Mouse (Mus musculus) spleen, postnatal 36 days (tissue): ENCODE results near the gene Hoxd4.
A peak's percentile ranks its signal among the peaks of the same experiment; 100 is the strongest.

Experiments used
- DNase-seq, 2 experiments: peaks; one replicate each; pipeline ENCODE4 v3.0.0; 2022; ENCODE audit warnings: low spot score in 2 of 2, mixed read lengths in 1 of 2

Gene Hoxd4

GRCm38 (mm10) chr2:74711721-74712621 lies at the start of gene Hoxd4, which contains the start of gene Hoxd3:
TSS of gene Hoxd4 (plus strand) at chr2:74711929.
TSS of gene Hoxd3 (plus strand) at chr2:74711927.
- DNase-seq: no peak

- no peak for DNase-seq
Measured at GRCm38 (mm10) chr2:74663291-74663925, 48.3 kb upstream of the Hoxd4 start.

- no peak for DNase-seq
Measured at GRCm38 (mm10) chr2:74666411-74666810, 45.3 kb upstream of the Hoxd4 start.

GRCm38 (mm10) chr2:74667191-74667841 lies 44.4 kb upstream of the Hoxd4 start:
- DNase-seq: no peak

DNA sequence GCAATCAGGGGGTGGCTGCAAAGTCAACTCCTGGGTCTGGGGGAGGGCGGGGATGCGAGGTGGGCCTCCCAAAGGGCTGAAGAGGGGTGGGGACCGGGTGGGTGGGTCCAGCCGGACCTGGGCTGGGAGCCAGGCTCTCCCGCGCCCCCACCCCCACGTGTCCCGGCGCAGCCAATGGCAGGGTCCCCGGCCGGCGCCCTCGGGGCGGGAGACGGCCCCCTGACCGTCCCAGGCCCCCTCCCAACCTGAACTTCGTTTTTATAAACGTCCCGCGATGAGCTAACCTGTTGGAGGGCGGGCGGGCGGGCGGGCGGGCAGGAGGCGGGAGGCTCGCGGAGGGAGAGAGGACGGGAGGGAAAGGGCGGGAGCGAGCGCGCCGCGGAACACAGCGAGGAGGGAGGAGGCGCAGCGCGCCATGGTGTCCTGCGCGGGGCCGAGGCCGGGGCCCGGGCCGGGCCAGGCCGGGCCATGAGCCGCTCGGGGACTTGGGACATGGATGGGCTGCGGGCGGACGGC lies 43.8 kb upstream of the Hoxd4 start, which contains the start of gene Hoxd13:
TSS of gene Hoxd13 (plus strand) at position 469 of the 516 bp plus-strand sequence.
- DNase-seq: no peak

- DNase-seq: no peak
Measured at GRCm38 (mm10) chr2:74668370-74669229, 43.1 kb upstream of the Hoxd4 start.

DNA sequence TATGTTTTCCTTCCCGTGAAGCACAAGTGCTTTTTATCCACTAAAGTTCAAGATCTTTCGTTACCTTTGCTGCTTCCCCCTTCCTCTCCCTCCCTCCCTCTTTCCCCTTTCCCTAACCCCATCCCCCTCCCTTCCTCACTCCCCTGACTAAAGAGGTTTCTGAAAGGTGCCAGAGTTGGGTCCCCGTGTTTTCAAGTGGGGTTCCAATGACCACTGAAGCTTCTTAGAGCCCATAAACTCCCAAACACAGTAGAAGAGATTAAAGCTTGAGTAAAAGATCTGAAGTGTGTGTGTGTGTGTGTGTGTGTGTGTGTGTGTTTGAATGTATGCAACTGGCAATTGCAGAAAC lies 42.5 kb upstream of the Hoxd4 start:
- DNase-seq: no peak

GRCm38 (mm10) chr2:74669650-74670235 lies 42.0 kb upstream of the Hoxd4 start:
- DNase-seq: no peak

DNA sequence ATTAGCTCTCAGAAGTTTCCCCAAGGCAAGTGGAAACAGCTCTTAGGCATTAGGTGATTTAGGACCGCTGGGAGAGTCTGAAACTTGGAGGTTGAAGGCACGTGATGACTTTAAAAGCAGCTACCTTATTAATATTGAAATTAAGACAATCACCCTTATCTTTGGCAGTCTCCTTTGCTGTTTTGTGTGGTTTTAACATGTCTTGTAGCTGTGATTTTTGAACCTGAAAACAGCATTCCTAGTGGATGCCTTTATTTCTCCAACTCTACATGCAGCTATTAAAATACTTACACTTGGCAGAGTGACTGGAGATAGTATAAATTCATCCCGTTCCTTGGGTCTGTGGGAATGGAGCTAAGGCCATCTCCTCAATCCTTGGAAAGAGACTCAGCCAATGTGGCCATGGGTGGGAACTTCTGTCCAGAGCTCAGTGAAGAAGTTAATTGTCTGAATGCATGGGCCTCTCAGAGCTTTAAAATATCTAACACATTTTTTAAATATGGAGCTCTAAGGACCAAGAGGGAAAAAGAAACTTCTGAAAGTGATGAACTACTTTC lies 41.0 kb upstream of the Hoxd4 start:
- DNase-seq: no peak

DNA sequence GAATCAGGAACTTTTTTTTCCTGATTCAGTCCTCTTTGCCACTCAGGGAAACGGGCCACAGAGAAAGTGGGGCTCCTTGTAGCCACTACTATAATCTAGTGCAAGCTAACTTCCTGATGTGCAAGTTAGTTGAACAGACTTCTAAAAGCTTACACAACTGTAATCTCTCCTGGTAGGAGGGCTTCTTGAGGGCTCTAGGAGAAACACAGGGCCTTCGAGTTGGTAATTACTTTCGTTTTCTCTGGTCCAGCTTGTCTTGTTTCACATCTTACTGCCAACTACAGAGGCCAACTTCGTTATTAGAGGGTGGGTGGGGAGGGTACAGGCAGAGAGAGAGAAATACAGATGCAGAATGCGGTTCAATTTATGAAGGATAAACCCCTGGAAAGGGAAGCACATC lies 39.9 kb upstream of the Hoxd4 start:
- no peak for DNase-seq

DNA sequence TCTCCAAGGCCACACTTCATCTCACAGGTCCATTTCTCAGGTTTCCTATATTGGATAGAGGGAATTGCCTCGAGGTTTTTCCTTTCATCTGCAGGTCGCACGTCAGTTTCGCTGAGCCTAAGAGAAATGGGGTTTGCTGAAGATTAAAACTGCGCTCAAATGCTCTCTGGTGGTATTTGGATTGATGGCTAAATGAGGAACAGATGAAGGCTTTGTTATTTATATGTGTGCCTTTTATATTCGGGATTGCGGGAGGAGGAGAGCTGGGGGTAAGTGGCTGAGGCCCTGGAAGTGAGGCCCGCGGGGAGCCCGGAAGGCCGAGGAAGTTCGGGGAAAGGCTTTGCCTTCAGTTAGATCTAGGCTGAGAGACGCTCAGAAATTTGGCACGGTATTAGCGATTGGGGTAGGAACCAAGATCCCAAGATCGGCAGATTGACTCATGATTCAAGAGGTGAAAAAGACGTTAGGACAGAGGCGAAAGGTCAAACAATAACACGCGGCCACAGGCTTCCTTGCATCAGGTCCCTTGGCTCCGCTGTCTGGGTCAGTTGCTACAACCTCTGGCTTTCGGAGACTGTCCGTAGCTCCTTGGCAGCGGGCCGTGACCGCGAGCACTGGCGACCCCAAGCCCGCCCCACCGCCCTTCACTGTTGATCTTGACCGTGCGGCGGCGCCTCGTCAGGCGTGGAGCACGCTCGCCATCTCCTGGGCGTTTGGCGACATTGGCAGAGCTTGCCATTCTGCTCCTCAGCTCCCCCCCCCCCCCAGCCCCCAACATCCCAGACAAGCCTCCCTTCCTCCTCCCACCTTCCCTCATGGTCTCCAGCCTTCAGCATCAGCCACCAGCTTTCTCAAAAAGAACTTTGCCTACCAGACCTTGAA lies 39.0 kb upstream of the Hoxd4 start:
- peak in 1 of 2 experiments; percentile 13 for DNase-seq

GRCm38 (mm10) chr2:74673835-74674425 lies 37.8 kb upstream of the Hoxd4 start:
- no peak for DNase-seq

DNA sequence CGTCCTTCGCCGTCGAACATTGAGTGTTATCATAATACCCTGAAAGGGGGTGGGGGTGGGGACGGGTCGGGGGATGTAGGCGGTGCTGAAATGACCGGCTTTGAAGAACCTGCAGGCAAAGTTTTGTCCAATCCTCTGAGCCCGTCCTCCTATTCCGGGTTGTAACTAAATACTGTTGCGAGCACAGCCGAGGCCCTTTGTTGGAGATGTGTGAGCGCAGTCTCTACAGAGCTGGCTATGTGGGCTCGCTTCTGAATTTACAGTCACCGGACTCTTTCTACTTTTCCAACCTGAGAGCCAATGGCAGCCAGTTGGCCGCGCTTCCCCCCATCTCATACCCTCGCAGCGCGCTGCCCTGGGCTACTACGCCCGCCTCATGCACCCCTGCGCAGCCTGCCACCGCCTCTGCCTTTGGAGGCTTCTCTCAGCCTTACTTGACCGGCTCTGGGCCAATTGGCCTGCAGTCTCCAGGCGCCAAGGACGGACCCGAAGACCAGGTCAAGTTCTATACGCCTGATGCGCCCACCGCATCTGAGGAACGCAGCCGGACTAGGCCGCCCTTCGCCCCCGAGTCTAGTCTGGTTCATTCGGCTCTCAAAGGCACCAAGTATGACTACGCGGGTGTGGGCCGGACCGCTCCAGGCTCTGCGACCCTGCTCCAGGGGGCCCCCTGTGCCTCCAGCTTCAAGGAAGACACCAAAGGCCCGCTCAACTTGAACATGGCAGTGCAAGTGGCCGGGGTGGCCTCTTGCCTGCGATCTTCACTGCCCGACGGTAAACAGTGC lies 36.7 kb upstream of the Hoxd4 start, which contains the start of gene Hoxd12:
TSS of gene Hoxd12 (plus strand) at position 133 of the 785 bp plus-strand sequence.
- DNase-seq: no peak

DNA sequence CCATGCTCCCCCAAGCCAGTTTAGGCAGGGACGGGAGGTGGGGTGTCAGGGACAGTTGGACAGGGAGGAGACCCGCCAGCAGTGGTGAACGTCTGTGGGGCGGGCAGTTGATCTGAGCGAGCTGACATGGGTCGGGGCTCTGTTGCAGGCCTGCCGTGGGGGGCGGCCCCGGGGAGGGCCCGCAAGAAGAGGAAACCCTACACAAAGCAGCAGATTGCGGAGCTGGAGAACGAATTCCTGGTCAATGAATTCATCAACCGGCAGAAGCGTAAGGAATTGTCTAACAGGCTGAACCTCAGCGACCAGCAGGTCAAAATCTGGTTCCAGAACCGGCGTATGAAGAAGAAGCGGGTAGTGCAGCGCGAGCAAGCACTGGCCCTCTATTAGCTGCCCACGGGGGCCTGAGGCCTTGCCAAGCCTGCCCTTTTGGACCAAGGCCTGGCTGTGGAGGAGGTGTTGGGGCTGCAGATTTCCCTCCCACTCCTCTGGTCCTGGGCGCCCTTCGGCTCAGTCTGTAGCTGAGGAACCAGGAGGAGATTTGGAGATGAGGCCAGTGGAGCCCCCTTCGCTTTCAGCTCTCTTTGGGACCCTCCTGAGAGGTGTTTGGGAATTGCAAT lies 36.0 kb upstream of the Hoxd4 start:
- no peak for DNase-seq

DNA sequence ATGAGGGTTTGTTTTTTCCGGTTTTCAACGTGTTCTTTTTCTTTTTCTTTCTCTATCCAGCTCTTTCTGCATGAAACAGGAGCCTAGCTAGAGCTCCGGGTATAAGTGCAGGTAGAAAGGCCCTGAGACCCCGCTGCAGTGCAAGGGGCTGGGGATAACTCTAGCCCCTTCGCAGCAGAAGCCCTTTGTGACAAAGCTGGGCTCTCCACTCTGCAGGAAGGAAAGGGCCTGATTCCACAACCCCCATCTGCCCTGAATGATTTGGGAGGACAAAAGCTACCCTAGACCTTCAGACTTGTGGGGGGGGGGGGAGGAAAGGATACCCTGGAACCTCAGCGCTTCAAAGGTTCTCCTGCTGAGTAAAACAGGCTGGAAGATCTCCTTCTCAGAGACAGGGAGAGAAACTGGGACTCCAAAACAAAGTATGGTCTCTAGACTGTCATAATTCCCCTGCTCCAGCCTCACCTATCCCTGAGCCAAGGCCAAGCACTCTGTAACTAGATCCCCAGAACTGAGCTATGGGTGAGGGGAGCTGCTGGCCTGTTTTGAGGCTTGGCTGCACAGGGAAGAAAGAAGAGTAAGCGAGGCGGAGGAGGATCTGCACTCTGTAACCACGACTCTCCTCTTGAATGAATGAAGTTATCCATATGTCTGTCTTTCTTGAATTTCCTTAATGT lies 35.2 kb upstream of the Hoxd4 start:
- DNase-seq: no peak

DNA sequence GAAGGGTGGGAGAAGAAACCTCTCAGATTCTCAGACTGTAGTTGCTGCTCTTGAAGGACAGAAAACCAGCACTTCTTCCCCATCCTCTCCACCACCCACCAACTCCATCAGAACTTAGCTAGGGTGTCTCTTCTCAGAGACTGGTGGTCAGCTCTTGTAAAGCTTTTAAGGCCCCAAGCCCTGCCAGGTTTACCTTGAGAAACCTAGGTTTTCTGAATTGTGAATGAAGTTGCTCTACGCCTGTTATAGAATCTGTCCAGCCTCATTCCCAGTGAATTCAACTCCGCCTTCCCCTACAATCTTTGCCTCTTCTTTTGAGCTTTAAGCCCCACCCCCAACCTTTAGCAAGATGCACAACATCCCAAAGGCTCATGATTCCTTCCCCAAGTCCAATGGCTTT lies 34.6 kb upstream of the Hoxd4 start:
- DNase-seq: no peak

GRCm38 (mm10) chr2:74678891-74679595 lies 32.7 kb upstream of the Hoxd4 start, which contains the start of gene Hoxd11:
TSS of gene Hoxd11 (plus strand) at chr2:74679557.
- DNase-seq: no peak
